In genomic region chr17:70498256-70498655, GRCm38 (mm10) we compare ENCODE assay signal across 21 mouse cellular contexts.
"Had no signal": no experiment of that assay in that cellular context is flagged by ENCODE, and none has a peak within 500 bp of the region (broad histone marks: within the 10 kb centered on the region; RNA-seq: fewer than 3 reads in every experiment).

No protein-coding gene starts in this region.

- H3K9ac ChIP-seq: limb, embryonic 12.5 days; limb, embryonic 15.5 days; liver, embryonic 14.5 days; liver, postnatal 0 days; lung, embryonic 14.5 days; neural tube, embryonic 12.5 days; neural tube, embryonic 15.5 days; stomach, embryonic 15.5 days had no signal

- H3K4me1 ChIP-seq: limb, embryonic 12.5 days; limb, embryonic 15.5 days; megakaryocyte, embryonic 14.5 days; neural tube, embryonic 12.5 days; neural tube, embryonic 15.5 days; stomach, embryonic 15.5 days had no signal

- H3K27ac ChIP-seq: kidney, postnatal 0 days; limb, embryonic 12.5 days; limb, embryonic 15.5 days; liver, embryonic 14.5 days; midbrain, embryonic 10.5 days; neural tube, embryonic 12.5 days; neural tube, embryonic 15.5 days; stomach, embryonic 15.5 days had no signal

- ATAC-seq: liver, postnatal 0 days; lung, postnatal 0 days had no signal

- H3K36me3 ChIP-seq: limb, embryonic 12.5 days; limb, embryonic 15.5 days; midbrain, embryonic 10.5 days; neural tube, embryonic 12.5 days; neural tube, embryonic 15.5 days; stomach, embryonic 15.5 days had no signal

- H3K9me3 ChIP-seq: limb, embryonic 12.5 days; limb, embryonic 15.5 days; midbrain, embryonic 10.5 days; neural tube, embryonic 12.5 days; neural tube, embryonic 15.5 days; stomach, embryonic 15.5 days had no signal

- DNase-seq: kidney, adult 2 months; kidney, postnatal 25 days; left cerebral cortex, postnatal 4 days; liver, postnatal 0 days; lung, embryonic 14.5 days; midbrain, embryonic 14.5 days; right cerebral cortex, adult 18-20 months; right cerebral cortex, postnatal 14 days; spleen, adult 18-20 months; thymus, postnatal 36 days had no signal

- H3K4me2 ChIP-seq: limb, embryonic 12.5 days; limb, embryonic 15.5 days; liver, embryonic 11.5 days; lung, embryonic 14.5 days; neural tube, embryonic 12.5 days; neural tube, embryonic 15.5 days; stomach, embryonic 15.5 days had no signal

- H3K4me3 ChIP-seq: limb, embryonic 12.5 days; limb, embryonic 15.5 days; megakaryocyte, embryonic 14.5 days; midbrain, embryonic 10.5 days; neural tube, embryonic 12.5 days; neural tube, embryonic 15.5 days; stomach, embryonic 15.5 days had no signal

- H3K27me3 ChIP-seq: limb, embryonic 12.5 days; limb, embryonic 15.5 days; megakaryocyte, embryonic 14.5 days; neural tube, embryonic 12.5 days; neural tube, embryonic 15.5 days; stomach, embryonic 15.5 days had no signal
